Mouse (Mus musculus): ENCODE measurements around the gene Pkd1l2.

- no peak; the same call in 1 of the 2 replicates for TF ChIP-seq CTCF (conservative IDR thresholded peaks at IDR 0.05; ENCODE audit: low read length)
- no peak for TF ChIP-seq NANOG (IDR thresholded peaks at IDR 0.05; ENCODE audit: borderline replicate concordance, low read length)
Measured at GRCm38 (mm10) chr8:117022297-117022993, 59.8 kb downstream of the Pkd1l2 start.
